Mouse (Mus musculus) leukemia stem cell, adult 10-12 weeks (primary cell): ENCODE results near the gene E130311K13Rik. TPM values are rescaled to one million over a fixed set of nuclear protein-coding genes. Genes with fewer than 3 reads are reported as not detected.

Experiments
- polyA plus RNA-seq: library from polyadenylated mRNA; stranded (reverse); fragments of >175 nt; gene quantifications from 2 replicates; pipeline ENCODE4 v1.2.3, GENCODE M21; 2012; ENCODE audit warnings: low replicate concordance

E130311K13Rik gene
- polyA plus RNA-seq: 2.4 TPM in 2 replicates

GRCm38 (mm10) chr3:63928878-63929859, at the start of gene E130311K13Rik:
Gene E130311K13Rik (minus strand): TSS chr3:63929472.

GRCm38 (mm10) chr3:63975955-63976908, 47.0 kb upstream of the E130311K13Rik start, which contains the start of gene Gmps:
Gene Gmps (plus strand): TSS chr3:63976106.

GRCm38 (mm10) chr3:63964100-63964921, 35.0 kb upstream of the E130311K13Rik start, which contains the start of gene Slc33a1:
Gene Slc33a1 (minus strand): TSS chr3:63964768.

DNA sequence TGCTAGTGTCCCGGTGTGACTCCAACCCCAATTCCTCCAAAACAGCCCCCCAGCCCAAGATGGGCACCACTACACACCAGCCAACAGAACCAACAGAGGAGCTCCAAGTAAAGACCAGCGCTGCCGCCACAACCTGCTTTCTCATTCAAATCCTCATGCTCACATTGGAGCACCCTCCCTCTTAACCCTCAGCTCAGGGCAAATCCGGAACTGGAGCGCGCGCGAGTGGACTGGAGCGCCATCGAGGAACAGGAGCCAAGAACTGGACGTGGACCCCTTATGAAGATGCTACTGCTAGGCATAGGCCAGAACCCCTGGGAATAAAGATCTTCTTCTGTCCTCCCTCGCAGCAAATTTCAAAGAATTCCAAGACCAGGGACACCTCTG, 30.0 kb downstream of the E130311K13Rik start, which contains the start of gene Plch1:
TSS of gene Plch1 (minus strand) at position 164 of the 387 bp plus-strand sequence.

Other genes with a start within 250 kb of the E130311K13Rik start
- gene Plch1, start 30.0 kb downstream of the E130311K13Rik start, polyA plus RNA-seq: not detected in 2 replicates
- 33.7 and 40.3 TPM in 2 replicates for gene Slc33a1, start 35.3 kb upstream of the E130311K13Rik start, polyA plus RNA-seq
- 0.81 and 3.3 TPM in 2 replicates for gene Gmps, start 46.6 kb upstream of the E130311K13Rik start, polyA plus RNA-seq
- not detected in 2 replicates for gene Vmn2r1, start 152.1 kb upstream of the E130311K13Rik start, polyA plus RNA-seq
- gene Vmn2r2, start 212.5 kb upstream of the E130311K13Rik start, polyA plus RNA-seq: not detected in 2 replicates